Comparison of ENCODE assay signal across 28 mouse cellular contexts in the genomic region with DNA sequence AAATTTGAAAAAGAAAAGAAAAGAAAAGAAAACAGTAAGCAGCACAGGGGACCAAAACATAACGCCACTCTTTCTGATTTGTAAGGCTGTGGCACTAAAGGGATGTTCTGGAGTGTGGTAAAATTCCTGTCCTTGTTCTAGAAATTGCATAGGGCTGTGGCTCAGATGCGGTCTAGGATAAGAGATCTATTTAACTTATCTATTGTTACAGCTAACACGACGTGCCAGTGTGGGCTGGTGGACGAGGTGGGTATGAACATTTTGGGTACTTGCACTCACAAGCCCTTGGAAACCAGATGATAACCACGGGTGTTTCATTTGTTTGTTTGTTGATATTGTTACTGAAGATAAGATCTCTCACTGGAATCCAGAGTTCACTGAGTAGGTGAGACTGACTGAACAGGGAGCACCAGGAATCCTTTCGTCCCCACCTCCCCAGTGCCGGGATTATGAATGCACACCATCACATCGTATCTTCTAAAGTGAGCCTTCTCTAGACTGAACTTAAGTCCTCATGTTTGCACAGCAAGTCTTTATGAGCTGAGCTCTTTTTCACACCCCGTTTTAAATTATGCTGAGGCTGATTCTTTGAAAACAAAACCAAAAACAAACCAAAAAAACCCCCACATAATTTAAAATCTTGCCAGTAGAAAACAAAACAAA. TPM values are rescaled to one million over a fixed set of nuclear protein-coding genes. Genes with fewer than 3 reads are reported as not detected.
DNase-seq lines count a peak whose midpoint lies in the region; ATAC-seq and TF ChIP-seq lines count a peak whose summit lies in the region.
"Had no signal": no experiment of that assay in that cellular context is flagged by ENCODE, and none has a peak within 500 bp of the region (broad histone marks: within the 10 kb centered on the region; RNA-seq: fewer than 3 reads in every experiment).

No protein-coding gene starts in this region.

- 79% methylated on average over 10 of the region's 10 CpGs for WGBS in heart, adult 2 months
- WGBS in spleen, adult 2 months, result 76% methylated on average over 10 of the region's 10 CpGs
- WGBS in liver, embryonic 11.5 days, result 56% methylated on average over 10 of the region's 10 CpGs
- 50% methylated on average over 10 of the region's 10 CpGs for WGBS in liver, postnatal 0 days (ENCODE audit: insufficient replicate concordance)

- no peak for ATAC-seq in liver, embryonic 11.5 days (replicated peaks; ENCODE audit: low FRiP score)
- ATAC-seq in liver, postnatal 0 days, result no peak
- no peak for ATAC-seq in activated CD4-positive, CD25-positive, alpha-beta regulatory T cell, adult 4 months
- ATAC-seq: forebrain, embryonic 14.5 days; midbrain, embryonic 15.5 days had no signal

- H3K4me1 ChIP-seq in heart, adult 2 months (ENCODE audit: control insufficient read depth, insufficient read depth, low read length), result peaks cover 16% of the 10 kb centered on the region
- H3K4me1 ChIP-seq in spleen, adult 2 months (ENCODE audit: control insufficient read depth, insufficient read depth, insufficient read length), result peaks cover 33% of the 10 kb centered on the region
- H3K4me1 ChIP-seq in liver, embryonic 11.5 days (replicated peaks; ENCODE audit: control insufficient read depth, insufficient read depth, low read length), result peaks cover 52% of the 10 kb centered on the region
- H3K4me1 ChIP-seq in liver, postnatal 0 days (ENCODE audit: insufficient read depth), result peaks cover 51% of the 10 kb centered on the region
- H3K4me1 ChIP-seq: embryonic facial prominence, embryonic 13.5 days; intestine, embryonic 15.5 days; midbrain, embryonic 15.5 days; neural tube, embryonic 12.5 days had no signal

- peaks cover 7% of the 10 kb centered on the region for H3K36me3 ChIP-seq in heart, adult 2 months (ENCODE audit: control insufficient read depth, insufficient read depth, low read length)
- H3K36me3 ChIP-seq in spleen, adult 2 months (ENCODE audit: control insufficient read depth, insufficient read depth, low read length), result peaks cover 2% of the 10 kb centered on the region; the same call in 1 of the 2 replicates
- H3K36me3 ChIP-seq in liver, embryonic 11.5 days (ENCODE audit: control insufficient read depth, insufficient read depth, low read length), result no peaks in the 10 kb centered on the region
- peaks cover 6% of the 10 kb centered on the region for H3K36me3 ChIP-seq in liver, postnatal 0 days (replicated peaks; ENCODE audit: insufficient read depth, low read length)
- H3K36me3 ChIP-seq: embryonic facial prominence, embryonic 13.5 days; G1E; intestine, embryonic 15.5 days; limb, embryonic 12.5 days; midbrain, embryonic 15.5 days; neural tube, embryonic 12.5 days had no signal

- H3K4me2 ChIP-seq in liver, embryonic 11.5 days, result peak overlapping the region; percentile 35
- peak overlapping the region; percentile 59 for H3K4me2 ChIP-seq in liver, postnatal 0 days (ENCODE audit: low read depth, low read length)
- H3K4me2 ChIP-seq: embryonic facial prominence, embryonic 13.5 days; hindbrain, embryonic 14.5 days; intestine, embryonic 15.5 days; limb, embryonic 12.5 days; midbrain, embryonic 15.5 days; neural tube, embryonic 12.5 days had no signal

- no peak for TF ChIP-seq CTCF in heart, adult 2 months (IDR thresholded peaks at IDR 0.05)
- no peak for TF ChIP-seq CTCF in spleen, adult 2 months (IDR thresholded peaks at IDR 0.05; ENCODE audit: extremely low read depth, insufficient read depth, insufficient read length, insufficient replicate concordance)
- no peak for TF ChIP-seq CTCF in liver, postnatal 0 days (IDR thresholded peaks at IDR 0.05; ENCODE audit: low read depth)

- no peak for DNase-seq in heart, adult 2 months
- no peak for DNase-seq in heart, adult 8-10 months (ENCODE audit: low spot score)
- DNase-seq in spleen, adult 2 months (ENCODE audit: low read depth in 1 of 2, low spot score in 2 of 2), result no peak
- no peak for DNase-seq in spleen, postnatal 14 days (ENCODE audit: low spot score in 2 of 2)
- DNase-seq in liver, embryonic 11.5 days (ENCODE audit: low spot score), result no peak
- DNase-seq in liver, postnatal 0 days, result no peak
- no peak for DNase-seq in retina, embryonic 14.5 days (ENCODE audit: low spot score)
- DNase-seq: adrenal gland, postnatal 14 days; cerebellum, adult 8-10 months; cerebellum, postnatal 36 days; embryo, embryonic 11 days; gastrocnemius, postnatal 10 days; kidney, adult 8-10 months; kidney, postnatal 10 days; lung, adult 2 months; retina, postnatal 1 day; right cerebral cortex, postnatal 25 days; spleen, adult 18-20 months; thymus, postnatal 4 days had no signal

- no peaks in the 10 kb centered on the region for H3K27me3 ChIP-seq in heart, adult 2 months (ENCODE audit: control insufficient read depth, insufficient read depth, low read length)
- H3K27me3 ChIP-seq in spleen, adult 2 months (ENCODE audit: control insufficient read depth, insufficient read depth, low read length), result no peaks in the 10 kb centered on the region
- H3K27me3 ChIP-seq in liver, embryonic 11.5 days (replicated peaks; ENCODE audit: control insufficient read depth, insufficient read depth, low read length), result no peaks in the 10 kb centered on the region
- no peaks in the 10 kb centered on the region for H3K27me3 ChIP-seq in liver, postnatal 0 days (ENCODE audit: insufficient read depth, low read length)
- H3K27me3 ChIP-seq: embryonic facial prominence, embryonic 13.5 days; intestine, embryonic 15.5 days; limb, embryonic 12.5 days; midbrain, embryonic 15.5 days; neural tube, embryonic 12.5 days had no signal

- H3K27ac ChIP-seq in heart, adult 2 months, result peak overlapping the region; percentile 76
- H3K27ac ChIP-seq in spleen, adult 2 months (ENCODE audit: insufficient read depth, low read length), result peak overlapping the region; percentile 55
- no peak overlapping the region for H3K27ac ChIP-seq in liver, embryonic 11.5 days (ENCODE audit: low read depth, low read length)
- H3K27ac ChIP-seq in liver, postnatal 0 days (ENCODE audit: low read depth), result peak overlapping the region; percentile 91
- H3K27ac ChIP-seq: embryonic facial prominence, embryonic 13.5 days; hindbrain, embryonic 14.5 days; intestine, embryonic 15.5 days; limb, embryonic 12.5 days; midbrain, embryonic 15.5 days; neural tube, embryonic 12.5 days had no signal

- no peaks in the 10 kb centered on the region for H3K9me3 ChIP-seq in liver, embryonic 11.5 days (ENCODE audit: control insufficient read depth, low read length)
- no peaks in the 10 kb centered on the region for H3K9me3 ChIP-seq in liver, postnatal 0 days (ENCODE audit: low read length)
- H3K9me3 ChIP-seq: embryonic facial prominence, embryonic 13.5 days; intestine, embryonic 15.5 days; limb, embryonic 12.5 days; midbrain, embryonic 15.5 days; neural tube, embryonic 12.5 days had no signal

- 0 out of 2 replicates have a peak, but pooled peaks cover 2% of the 10 kb centered on the region for H3K79me2 ChIP-seq in heart, adult 2 months (replicated peaks; ENCODE audit: control insufficient read depth, insufficient read depth, low read length)

- H3K4me3 ChIP-seq in heart, adult 2 months, result no peak overlapping the region
- no peak overlapping the region for H3K4me3 ChIP-seq in spleen, adult 2 months (ENCODE audit: extremely low read depth, insufficient read depth, insufficient read length)
- H3K4me3 ChIP-seq in liver, embryonic 11.5 days (ENCODE audit: low read depth, low read length), result no peak overlapping the region
- H3K4me3 ChIP-seq in liver, postnatal 0 days (ENCODE audit: low read depth, low read length), result no peak overlapping the region
- H3K4me3 ChIP-seq: embryonic facial prominence, embryonic 13.5 days; intestine, embryonic 15.5 days; limb, embryonic 12.5 days; midbrain, embryonic 15.5 days; neural tube, embryonic 12.5 days had no signal

- H3K9ac ChIP-seq in heart, adult 2 months (ENCODE audit: low read depth, low read length), result no peak overlapping the region
- no peak overlapping the region for H3K9ac ChIP-seq in liver, embryonic 11.5 days (ENCODE audit: low read depth, low read length)
- H3K9ac ChIP-seq in liver, postnatal 0 days (replicated peaks), result peak overlapping the region; percentile 21; the same call in 1 of the 2 replicates
- H3K9ac ChIP-seq: embryonic facial prominence, embryonic 13.5 days; hindbrain, embryonic 14.5 days; intestine, embryonic 15.5 days; limb, embryonic 12.5 days; midbrain, embryonic 15.5 days; neural tube, embryonic 12.5 days had no signal

- no peak for TF ChIP-seq POLR2A in heart, adult 2 months (IDR thresholded peaks at IDR 0.05; ENCODE audit: insufficient read depth, low read depth, low read length)
- no peak for TF ChIP-seq POLR2A in spleen, adult 2 months (IDR thresholded peaks at IDR 0.05; ENCODE audit: low read depth, low read length)

- TF ChIP-seq EP300 in heart, adult 2 months (IDR thresholded peaks at IDR 0.05; ENCODE audit: insufficient read depth, low read depth, low read length), result no peak
- no peak for TF ChIP-seq EP300 in liver, postnatal 0 days (IDR thresholded peaks at IDR 0.05; ENCODE audit: low read depth)

- intact Hi-C loops in heart, adult 2 months (cut with DNase I), result no loop called here

RNA-seq across cellular contexts. Expression of a gene that starts 38.9 kb away (rescaled TPM):
- 10 to 100 TPM; 40.1 to 43.2 TPM for total RNA-seq in heart, adult 2 months (2021)
- 6.9 and 14.6 TPM in 2 replicates for polyA plus RNA-seq in heart, adult 2 months (2012; rRNA removed)
- 10 to 100 TPM; 34.3 to 41.0 (median 38.3) TPM for total RNA-seq in heart, adult 8-10 months (2022)
- 35.7 and 54.1 TPM in 2 replicates for polyA plus RNA-seq in spleen, adult 2 months (2012; rRNA removed)
- polyA plus RNA-seq in liver, embryonic 11.5 days (2014; fragmentation: Nextera tagmentation; extraction: Ambion mirVana), result 12.6 and 12.9 TPM in 2 replicates
- polyA plus RNA-seq in liver, postnatal 0 days (2015; fragmentation: Nextera tagmentation; extraction: Ambion mirVana), result 13.2 and 15.2 TPM in 2 replicates
- 10 to 100 TPM; 16.9 to 17.2 TPM for polyA plus RNA-seq in activated CD4-positive, CD25-positive, alpha-beta regulatory T cell, adult 4 months (2017; shearing (Covaris generic))
